Mouse (Mus musculus): ENCODE data around the gene Cbx8.

GRCm38 (mm10) chr11:119036934-119037779, 3.6 kb downstream of the Cbx8 start:
- TF ChIP-seq CTCF (IDR thresholded peaks at IDR 0.05; ENCODE audit: borderline replicate concordance, insufficient read depth, low read length) = no peak
- TF ChIP-seq POLR2A (IDR thresholded peaks at IDR 0.05; ENCODE audit: low read depth, low read length) = no peak
